Mouse (Mus musculus) embryonic fibroblast, embryonic 13.5 days (primary cell): ENCODE data around the gene Card11. TPM values are rescaled to one million over a fixed set of nuclear protein-coding genes. Genes with fewer than 3 reads are reported as not detected.

Experiments used
- H3K27ac ChIP-seq: 2 replicates; pipeline ENCODE4 v1.5.1; 2012; ENCODE audit warnings: low read length, control low read depth, inconsistent platforms; ENCODE audit not compliant: insufficient read depth
- H3K4me1 ChIP-seq: 2 replicates; pipeline ENCODE4 v1.6.1; 2011; ENCODE audit warnings: low read length; ENCODE audit not compliant: control insufficient read depth, insufficient read depth
- H3K4me3 ChIP-seq: 2 replicates; pipeline ENCODE4 v1.5.1; 2011; ENCODE audit warnings: mild to moderate bottlenecking, control low read depth, low read length; ENCODE audit not compliant: insufficient read depth
- CTCF ChIP-seq: IDR thresholded peaks from 2 replicates; pipeline ENCODE4 v1.5.1; 2011; ENCODE audit warnings: mild to moderate bottlenecking, control low read depth, low read length, moderate library complexity, borderline replicate concordance; ENCODE audit not compliant: insufficient read depth
- POLR2A ChIP-seq: IDR thresholded peaks from 2 replicates; pipeline ENCODE4 v1.6.1; 2011; ENCODE audit warnings: low read depth, mild to moderate bottlenecking, control low read depth, low read length, moderate library complexity
- polyA plus RNA-seq: library from polyadenylated mRNA; stranded (reverse); fragments of >200 nt; gene quantifications from 2 replicates; pipeline ENCODE4 v1.2.4, GENCODE M21; 2011; ENCODE audit warnings: low read depth; ENCODE audit not compliant: missing spikeins, insufficient read length

Card11 gene
- polyA plus RNA-seq, 1 experiment: not detected

DNA sequence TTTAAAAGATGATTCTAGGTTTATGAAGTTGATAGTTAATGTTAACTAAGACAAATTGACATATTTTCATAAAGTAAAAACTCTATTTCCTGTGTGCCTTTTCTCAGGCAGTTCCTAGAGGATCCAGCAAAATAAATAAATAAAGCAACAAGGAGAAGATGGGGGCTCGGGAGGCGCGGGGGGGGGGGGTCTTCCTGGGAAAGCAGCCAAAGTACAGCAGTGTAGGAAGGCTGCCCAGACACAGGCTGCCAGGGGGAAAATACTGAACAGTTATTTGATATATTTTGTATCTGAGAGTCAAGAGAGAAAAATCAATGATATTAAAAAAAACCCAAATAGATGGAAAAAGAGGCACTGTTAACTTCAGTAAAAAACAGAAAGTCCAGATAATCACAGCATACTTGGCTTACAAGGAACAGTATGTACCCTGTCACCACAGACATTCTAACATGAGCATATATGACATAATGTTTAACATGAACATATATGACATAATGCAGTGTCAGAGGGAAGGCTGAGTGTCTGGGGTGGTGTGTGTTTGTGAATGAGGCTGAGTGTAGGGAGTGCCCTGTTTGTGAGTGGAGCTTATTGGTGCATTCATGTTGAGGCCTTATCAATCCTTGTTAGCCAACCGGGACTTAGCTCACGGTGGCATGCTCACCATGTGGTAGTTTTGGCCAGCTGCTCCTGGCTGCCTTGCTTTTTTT is 68.7 kb downstream of the Card11 start:
- Histone ChIP-seq H3K4me1 (no peaks in the 10 kb centered on the region), H3K4me3 (no peak overlapping the region), H3K27ac (no peak overlapping the region)
- TF ChIP-seq CTCF (no peak), POLR2A (no peak)

DNA sequence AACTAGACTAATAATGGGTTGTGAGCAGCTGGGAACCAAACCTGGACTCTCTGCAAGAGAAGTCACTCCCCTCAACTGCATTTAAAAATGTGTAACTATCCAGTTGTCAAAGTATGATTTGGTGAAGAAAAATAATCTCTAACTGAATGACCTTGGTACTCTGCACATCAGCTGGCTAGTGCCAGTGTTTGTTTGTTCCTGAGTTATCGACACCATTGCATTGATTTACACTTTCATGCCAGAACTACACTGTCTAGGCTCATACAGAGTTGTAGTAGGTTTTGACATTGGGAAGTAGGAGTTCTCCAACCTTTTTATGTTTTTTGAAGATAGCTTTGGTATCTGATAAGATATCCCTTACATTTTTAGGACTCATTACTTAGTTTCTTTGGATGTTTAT is 81.9 kb downstream of the Card11 start:
- TF ChIP-seq POLR2A (no peak), CTCF (no peak)
- no peaks in the 10 kb centered on the region for H3K4me1 ChIP-seq

DNA sequence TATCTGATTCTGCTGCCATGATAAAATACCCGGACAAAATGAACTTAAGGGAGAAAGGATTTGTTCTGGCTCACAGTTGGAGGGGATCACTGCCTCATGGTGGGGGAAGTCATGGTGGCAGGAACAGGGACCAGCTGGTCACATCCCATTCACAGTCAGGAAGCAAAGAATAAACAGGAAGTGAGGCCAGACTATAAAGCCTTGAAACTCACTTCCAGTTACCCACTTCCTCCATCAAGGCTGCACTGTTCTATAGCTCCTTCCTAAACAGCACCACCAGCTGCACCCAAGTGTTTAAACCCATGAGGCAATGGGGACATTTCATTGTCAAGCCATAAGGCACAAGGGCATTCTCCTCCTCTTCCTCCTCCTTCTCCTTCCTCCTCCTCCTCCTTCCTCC is 82.6 kb downstream of the Card11 start:
- H3K27ac ChIP-seq: no peak overlapping the region
- TF ChIP-seq CTCF (no peak), POLR2A (no peak)
- H3K4me1 ChIP-seq: no peaks in the 10 kb centered on the region
- no peak overlapping the region for H3K4me3 ChIP-seq

More for the DNA sequence above, 81.9 kb downstream of the Card11 start:
- no peak overlapping the region for H3K4me3 ChIP-seq
- H3K27ac ChIP-seq: no peak overlapping the region

DNA sequence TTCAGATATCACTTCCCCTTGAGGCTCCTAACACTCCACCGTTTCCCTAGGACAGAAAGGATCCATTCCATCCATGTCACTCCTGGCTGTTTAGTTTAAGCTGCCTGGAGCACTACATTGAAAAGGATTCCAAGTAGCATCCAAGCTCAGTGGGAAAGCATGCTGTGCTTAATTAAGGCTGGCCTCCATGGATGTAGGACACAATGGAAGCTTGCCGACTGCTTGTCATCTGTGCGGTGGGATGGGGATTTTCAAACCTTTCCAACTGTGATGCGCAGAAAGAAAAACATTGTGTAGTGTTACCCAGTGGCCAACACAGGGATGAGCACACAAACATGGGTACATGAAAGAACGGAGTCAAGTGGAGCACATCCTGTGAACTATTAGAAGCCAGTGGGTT is 89.5 kb downstream of the Card11 start:
- H3K4me3 ChIP-seq: no peak overlapping the region
- TF ChIP-seq CTCF (no peak), POLR2A (no peak)
- H3K27ac ChIP-seq: no peak overlapping the region

DNA sequence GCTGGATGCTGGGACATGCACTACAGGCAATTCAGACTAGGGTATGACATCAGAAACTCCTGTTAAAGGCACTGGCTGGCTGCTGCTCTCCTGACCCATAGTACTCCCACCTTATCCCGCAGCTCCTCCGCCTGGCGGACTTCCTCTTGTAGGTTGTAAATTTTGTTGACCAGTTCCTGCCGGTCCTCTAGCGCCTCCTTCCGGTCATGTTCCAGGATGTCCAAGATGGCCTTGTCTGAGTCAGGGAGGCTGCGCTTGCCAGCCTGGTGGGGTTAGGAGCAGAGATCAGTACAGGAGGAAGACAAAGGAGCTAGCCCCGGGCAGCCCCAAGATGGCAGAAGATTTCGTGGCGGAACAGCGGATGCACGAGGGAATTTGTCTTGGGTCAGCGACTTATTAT is 99.5 kb downstream of the Card11 start:
- Histone ChIP-seq H3K27ac (no peak overlapping the region), H3K4me1 (no peaks in the 10 kb centered on the region), H3K4me3 (no peak overlapping the region)
- TF ChIP-seq CTCF (no peak), POLR2A (no peak)

More for the DNA sequence above, 89.5 kb downstream of the Card11 start:
- H3K4me1 ChIP-seq: no peaks in the 10 kb centered on the region

DNA sequence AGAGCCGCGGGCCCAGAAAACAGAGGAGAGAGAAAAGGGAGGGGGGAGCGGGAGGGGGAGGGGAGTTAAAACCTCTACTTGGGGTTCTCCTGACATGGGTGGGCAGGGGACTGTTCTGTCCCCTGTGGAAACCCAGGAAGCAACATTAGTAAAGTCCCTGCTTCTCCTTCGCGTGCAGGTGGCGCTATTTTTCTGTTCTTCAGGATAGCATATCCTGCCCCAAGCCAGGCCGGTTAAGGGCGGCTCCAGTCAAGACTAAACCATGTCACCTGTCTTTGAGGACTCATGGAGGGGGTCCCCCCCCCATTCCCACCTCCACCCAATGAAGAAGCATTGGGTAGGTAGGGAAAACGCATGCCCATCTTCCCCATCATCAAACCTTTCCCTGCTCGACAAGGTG is 109.3 kb downstream of the Card11 start:
- TF ChIP-seq CTCF: no peak
- TF ChIP-seq POLR2A: no peak
- no peak overlapping the region for H3K4me3 ChIP-seq
- no peak overlapping the region for H3K27ac ChIP-seq
- no peaks in the 10 kb centered on the region for H3K4me1 ChIP-seq

DNA sequence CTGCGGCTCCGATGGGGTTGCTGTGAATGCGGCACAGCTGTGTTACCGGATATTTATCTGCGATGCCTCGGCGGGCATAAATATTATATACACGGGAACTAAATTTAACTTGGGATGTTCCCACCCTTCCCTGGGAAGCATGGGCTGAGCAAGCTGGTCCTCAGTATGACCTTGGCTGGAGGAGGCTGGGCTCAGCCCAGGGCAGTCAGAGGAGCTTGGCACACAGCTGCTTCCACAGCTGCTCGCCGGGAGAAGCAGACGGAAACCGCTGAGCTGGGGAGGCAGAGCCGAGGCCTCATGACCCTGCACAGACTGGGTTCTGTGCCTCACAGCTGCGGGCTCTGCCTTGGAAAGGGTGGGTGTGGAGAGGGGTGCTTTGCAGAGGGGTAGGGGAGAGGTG is 110.3 kb downstream of the Card11 start:
- TF ChIP-seq POLR2A (no peak), CTCF (no peak)
- no peak overlapping the region for H3K4me3 ChIP-seq
- no peaks in the 10 kb centered on the region for H3K4me1 ChIP-seq
- H3K27ac ChIP-seq: no peak overlapping the region

DNA sequence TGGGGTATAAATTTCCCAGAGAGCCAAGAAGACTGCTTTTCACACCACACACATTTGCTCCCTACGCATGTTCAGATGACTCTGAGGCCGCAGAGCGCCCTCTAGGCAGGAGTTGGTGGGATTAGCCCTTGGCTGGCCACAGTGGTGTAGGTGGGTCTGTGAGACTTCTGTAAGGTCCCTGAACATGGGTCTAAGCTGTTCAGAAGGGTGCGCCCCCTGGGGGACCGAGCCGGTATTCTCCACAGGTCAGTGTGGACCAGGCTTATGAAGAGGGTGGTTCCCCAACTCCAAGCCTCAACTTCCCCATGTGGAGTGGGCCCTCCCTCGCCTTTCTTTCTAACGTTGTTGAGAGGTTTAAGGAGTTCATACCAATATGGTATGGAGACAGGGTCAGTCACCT is 110.8 kb downstream of the Card11 start:
- no peak for TF ChIP-seq CTCF
- TF ChIP-seq POLR2A: no peak
- Histone ChIP-seq H3K4me1 (no peaks in the 10 kb centered on the region), H3K4me3 (no peak overlapping the region), H3K27ac (no peak overlapping the region)

DNA sequence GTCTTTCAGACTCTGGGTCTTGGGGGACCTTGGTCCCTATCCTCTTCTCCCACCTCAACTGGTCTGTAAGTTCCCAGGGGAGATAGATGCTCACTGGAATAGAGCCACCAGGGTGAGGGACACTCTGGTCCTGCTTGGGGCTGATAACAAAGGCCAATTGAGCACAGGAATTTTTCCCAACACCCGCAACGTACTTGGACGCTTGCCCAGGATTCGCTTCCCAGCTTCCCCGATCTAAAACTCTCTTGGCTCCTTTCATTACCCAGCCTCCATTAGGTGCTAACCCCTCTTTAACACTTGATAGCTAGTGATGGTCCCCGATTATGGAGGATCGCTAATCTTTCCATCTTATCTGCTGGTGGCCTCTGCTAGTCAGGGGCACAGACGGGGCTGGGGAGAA is 112.5 kb downstream of the Card11 start:
- no peak for TF ChIP-seq CTCF
- TF ChIP-seq POLR2A: no peak
- H3K4me1 ChIP-seq: no peaks in the 10 kb centered on the region
- H3K27ac ChIP-seq: no peak overlapping the region
- H3K4me3 ChIP-seq: no peak overlapping the region

DNA sequence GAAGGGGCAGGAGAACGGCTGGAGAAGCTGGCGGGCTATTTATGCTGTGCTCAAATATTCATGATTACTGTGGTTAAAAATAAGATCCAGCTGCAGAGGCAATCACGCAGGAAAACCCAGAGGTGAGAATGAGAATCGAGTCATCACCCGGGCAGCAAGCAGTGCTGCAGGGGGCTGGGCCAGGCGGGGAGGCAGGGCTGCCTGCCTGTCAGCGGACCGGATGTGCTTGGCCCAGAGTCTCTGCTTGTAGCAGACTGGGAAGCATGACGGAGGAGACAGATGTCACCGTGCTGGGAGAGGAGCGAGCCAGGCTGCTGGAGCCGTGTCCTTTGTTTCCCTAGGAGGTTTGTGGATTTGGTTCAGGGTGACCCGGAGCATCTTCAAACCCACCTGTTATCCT is 115.4 kb downstream of the Card11 start:
- H3K4me1 ChIP-seq: no peaks in the 10 kb centered on the region
- TF ChIP-seq POLR2A (no peak), CTCF (no peak)

DNA sequence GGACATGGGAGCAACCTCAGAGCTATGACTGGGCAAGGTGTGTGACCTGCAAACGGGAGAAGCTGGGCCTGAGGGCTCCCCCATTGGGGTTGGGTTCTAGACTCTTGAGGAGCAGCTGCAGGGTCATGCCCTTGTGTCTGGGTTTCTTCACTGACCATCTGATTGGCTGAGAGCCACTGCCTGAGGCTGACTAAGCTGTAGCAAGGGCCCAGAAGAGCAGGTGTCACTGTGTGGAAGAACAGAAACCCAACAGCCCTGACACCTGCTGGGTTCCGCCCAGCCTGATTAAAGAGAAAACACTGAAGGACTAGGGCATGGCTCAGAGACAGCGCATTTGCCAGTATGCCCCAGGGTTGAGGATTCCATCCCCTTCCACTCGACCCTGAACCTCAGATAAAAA is 118.0 kb downstream of the Card11 start:
- H3K4me1 ChIP-seq: no peaks in the 10 kb centered on the region
- no peak overlapping the region for H3K27ac ChIP-seq
- no peak for TF ChIP-seq POLR2A
- TF ChIP-seq CTCF: no peak
- H3K4me3 ChIP-seq: no peak overlapping the region

More for the DNA sequence above, 115.4 kb downstream of the Card11 start:
- H3K4me3 ChIP-seq: no peak overlapping the region
- no peak overlapping the region for H3K27ac ChIP-seq
